Mouse (Mus musculus): ENCODE data around the gene Kifc5b.
"Not testable (repeated sequence)": the region's sequence is repeated elsewhere in the genome, so short reads cannot be mapped to it uniquely, and the experiment has no call there.

Kifc5b gene

DNA sequence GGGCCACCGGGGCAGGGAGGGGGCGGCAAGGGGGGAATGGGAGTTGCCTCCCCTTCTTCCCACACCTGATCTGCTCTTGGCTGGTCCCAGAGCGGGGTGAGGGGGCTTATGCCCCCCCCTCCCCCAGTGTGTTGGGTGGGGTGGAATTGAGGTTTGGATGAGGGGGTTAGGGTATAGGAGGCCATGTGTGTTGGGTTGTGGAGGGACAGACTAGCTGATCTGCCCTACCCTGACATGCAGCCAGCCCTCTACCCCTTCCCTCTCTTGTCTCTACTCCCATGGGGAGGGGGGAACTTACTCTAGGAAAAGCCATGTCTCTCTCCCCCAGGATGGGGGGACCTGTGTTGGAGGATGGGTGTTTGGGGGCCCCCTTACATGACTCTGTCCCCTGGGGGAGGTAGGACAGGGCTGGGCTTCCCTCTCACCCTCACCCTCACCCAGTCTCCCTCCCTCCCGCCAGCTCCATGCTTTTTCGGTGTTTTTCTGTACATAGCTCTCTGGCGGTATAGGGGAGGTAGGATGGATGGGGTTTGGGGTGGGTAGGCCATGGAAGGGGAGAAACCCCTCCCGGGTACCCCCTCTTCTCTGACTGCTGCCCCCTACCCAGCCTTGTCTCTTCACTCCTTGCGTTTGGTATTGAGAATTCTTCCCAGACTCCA is 54.5 kb downstream of the Kifc5b start:
- DNase-seq (ENCODE audit: low spot score), result no peak

DNA sequence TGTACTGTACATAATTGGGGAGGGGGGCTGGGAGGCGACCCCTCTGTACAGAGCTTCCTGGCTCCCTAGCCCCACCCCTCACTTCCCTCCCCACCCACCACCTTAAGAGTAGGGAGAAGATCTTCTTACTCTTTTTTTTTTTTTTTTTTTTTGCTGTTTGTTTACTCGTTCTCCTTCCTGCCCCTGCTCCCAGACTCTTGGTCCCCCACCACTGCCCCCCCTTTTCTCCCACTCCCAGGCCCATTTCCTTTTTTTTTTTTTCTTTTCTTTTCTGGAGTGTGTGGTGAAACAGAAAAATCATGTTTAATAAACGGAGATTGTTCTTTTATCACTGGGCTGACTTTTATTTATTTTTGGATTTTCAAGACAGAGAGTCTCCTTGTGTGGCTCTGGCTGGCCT is 55.2 kb downstream of the Kifc5b start:
- no peak for DNase-seq (ENCODE audit: low spot score)

DNA sequence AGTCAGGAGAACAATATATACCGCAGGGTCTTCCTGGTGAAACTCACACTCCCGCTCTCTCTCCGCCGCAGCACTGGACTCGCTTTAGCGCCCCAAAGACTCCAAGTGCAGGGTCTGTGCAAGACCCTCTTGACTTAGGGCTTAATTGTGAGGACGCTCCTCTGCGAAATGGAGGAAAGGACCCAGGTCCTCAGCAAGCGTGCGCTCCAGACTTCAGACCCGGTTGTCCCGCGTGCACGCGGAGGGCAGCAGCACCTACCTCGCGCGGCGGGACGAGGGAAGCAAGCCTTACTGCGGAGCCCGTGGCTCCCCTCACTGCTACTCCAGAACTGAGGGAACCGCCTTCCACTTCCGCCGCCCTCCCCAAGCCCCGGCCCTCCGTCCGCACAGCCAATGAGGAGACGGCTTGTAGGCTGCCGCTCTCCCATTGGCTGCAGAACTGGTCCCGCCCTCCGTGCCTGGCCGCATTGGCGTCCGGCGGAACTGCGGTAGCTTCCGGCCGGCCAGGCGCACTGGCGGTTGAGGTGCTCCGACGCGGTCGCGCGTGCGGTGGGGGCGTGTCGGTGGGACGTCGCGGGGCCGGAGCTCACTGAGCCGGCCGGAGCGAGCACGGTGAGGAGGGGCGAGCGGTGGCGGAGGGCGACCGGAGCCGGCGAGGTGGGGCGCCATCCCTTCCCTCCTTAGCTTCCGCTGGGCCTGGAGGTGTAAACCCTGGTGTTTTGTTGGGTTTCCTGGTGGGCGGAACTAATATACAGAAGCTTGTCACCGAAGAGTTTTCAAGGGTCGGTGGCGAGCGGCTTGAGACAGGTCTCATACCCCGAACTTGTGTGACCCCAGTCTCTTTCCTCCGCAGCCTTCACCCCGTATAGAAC is 56.0 kb downstream of the Kifc5b start, which contains the start of gene Zbtb9:
Gene Zbtb9 (plus strand): TSS at position 465 of the 872 bp plus-strand sequence.
- peak; percentile 90 for DNase-seq (ENCODE audit: low spot score)

GRCm38 (mm10) chr17:26974547-26974946 is 57.7 kb downstream of the Kifc5b start:
- DNase-seq (ENCODE audit: low spot score), result no peak

DNA sequence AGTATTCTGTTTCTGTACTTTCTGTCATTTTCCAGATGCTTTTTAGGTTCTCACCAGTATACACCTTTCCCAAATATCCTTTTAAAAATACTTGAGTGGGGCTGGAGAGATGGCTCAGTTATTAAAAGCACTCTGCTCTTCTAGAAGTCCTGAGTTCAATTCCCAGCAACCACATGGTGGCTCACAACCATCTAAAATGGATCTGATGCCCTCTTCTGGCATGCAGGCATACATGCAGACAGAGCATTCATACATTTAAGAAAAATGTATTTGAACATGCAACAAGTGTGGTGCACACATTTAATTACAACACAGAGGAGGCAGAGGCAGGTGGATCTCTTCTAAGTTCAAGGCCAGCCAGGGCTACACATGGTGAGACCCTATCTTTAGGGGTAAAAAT is 58.5 kb downstream of the Kifc5b start:
- no peak for DNase-seq (ENCODE audit: low spot score)

DNA sequence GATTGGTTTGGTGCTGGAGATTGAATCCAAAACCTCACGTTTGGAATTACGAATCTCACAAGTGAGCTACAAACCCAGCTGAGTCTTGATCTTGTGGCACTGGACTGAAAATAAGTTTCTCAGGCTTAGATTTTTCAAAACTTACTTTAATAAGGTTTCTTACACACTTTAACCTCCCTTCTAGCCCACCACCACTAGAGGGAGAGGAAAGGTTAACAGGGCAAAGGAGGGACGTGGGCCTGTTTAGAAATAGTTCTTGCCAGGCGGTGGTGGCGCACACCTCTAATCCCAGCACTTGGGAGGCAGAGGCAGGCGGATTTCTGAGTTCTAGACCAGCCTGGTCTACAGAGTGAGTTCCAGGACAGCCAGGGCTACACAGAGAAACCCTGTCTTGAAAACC is 60.5 kb downstream of the Kifc5b start:
- not testable (repeated sequence) for DNase-seq (ENCODE audit: low spot score)

DNA sequence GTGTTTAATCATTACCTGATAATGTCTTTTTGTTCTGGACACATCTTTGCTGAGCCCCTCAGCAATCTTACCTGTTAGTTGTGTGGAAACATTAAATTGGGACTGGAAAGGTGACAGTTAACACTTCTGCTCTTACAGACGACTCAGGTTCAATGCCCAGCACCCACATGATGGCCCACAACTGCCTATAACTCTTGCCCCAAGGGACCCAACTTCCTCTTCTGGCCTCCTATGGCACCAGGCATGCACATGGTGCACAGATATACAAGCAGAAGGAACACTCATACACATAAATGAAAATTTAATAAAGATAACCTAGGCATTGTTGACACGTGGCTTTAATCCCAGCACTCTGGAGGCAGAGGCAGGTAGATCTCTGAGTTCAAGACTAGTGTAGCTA is 62.5 kb downstream of the Kifc5b start:
- no peak for DNase-seq (ENCODE audit: low spot score)

- no peak for DNase-seq (ENCODE audit: low spot score)
Observed at GRCm38 (mm10) chr17:26981050-26981449, 64.2 kb downstream of the Kifc5b start.
